Mouse (Mus musculus) neutrophil, adult 5-6 weeks (primary cell): ENCODE measurements at regions not wholly inside any gene's neighbourhood (a gene's known extent, or its start where the extent isn't known, plus 50 kb on each side); places are given as distances from the start of the nearest gene placed in this dataset.

Experiments used
- ATAC-seq: fragments of 151-379, 151-347 bp; 2 replicates; pipeline ENCODE4 v1.8.0; 2017; ENCODE audit warnings: mild to moderate bottlenecking, moderate TSS enrichment; ENCODE audit not compliant: insufficient number of reproducible peaks, poor library complexity, low FRiP score, severe bottlenecking; ENCODE audit errors: extremely low read depth

DNA sequence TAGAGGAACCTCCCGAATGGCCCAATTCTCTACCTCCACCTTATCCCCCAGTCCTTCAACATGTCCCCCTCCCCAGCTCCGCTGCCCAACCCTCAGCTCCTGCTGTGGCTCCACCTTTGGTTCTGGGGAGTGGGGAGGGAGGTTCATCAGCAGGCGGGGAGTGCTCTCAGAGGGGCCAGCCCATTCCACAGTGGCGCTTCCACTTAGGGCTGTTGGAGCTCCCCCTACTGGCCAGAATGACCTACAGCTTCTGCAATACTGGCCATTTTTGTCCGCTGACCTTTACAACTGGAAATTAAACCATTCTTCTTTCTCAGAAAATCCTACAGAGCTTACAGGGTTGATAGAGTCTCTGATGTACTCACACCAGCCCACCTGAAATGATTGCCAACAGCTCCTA is 508.0 kb upstream of the Klhl4 start:
- no peak for ATAC-seq

DNA sequence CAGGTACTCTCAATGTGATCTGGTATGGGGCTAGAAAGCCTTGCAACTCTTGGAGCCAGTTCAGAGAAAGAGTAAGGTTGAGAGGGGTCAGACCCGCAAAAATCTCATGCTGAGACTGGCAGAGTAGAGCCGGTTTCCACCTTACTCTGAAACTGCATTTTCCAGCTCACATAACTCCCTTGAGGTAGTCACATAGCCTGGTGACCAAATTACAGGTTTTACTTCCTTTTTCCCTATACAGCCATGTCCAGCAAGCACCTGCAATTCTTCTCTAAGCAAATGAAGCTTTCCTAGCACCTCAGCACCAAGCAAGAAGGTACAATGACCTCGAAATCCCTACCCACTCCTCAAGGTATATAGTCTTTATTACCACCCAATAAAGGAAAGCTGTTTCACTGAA is 481.0 kb upstream of the Klhl4 start:
- ATAC-seq, result no peak

DNA sequence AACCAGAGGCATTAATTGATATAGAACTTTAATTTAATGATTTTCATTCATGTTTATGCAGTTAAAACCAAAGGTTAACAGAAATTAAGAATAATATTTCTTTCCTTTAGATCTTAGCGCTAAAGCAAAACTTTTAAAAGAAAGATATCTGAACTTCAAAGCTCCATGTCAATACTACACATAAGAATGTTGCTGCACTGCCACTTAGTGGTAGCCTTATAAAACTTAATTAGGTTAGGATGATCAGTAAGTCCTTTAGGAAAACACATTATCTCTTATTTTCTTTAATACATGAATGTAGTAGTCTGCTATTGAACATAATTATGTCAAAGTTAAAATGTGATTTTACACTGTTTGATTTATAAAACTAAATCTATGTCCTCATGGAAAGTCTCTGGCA is 432.9 kb upstream of the Klhl4 start:
- ATAC-seq, result 0 out of 2 replicates have a peak, but pooled peaks have one; percentile 36
